Mouse (Mus musculus): ENCODE results near the gene Galnt17. TPM values are rescaled to one million over a fixed set of nuclear protein-coding genes. Genes with fewer than 3 reads are reported as not detected.

Galnt17 gene
- total and polyA plus RNA-seq, 2 experiments, result 0.01 to 0.09 TPM

DNA sequence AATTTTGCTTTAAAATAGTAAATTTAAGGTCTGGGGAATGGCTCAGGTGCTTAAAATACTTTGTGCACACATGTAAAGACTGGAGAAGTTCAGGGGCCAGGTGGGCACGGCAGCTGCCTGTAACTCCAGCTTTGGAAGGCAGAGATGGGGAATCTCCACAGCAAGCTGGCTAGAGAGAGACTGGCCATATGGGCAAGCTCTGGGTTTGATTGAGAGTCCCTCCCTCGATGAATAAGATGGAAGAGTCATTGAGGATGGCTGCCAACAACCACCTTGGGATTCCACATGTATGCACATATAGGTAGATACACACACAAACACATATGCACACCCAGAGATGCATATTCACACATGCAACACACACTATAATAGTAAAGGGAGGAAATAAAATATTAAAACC, 42.0 kb downstream of the Galnt17 start:
- Histone ChIP-seq H3K4me3 (ENCODE audit: insufficient read depth, low read depth, low read length) (no peak overlapping the region), H3K4me1 (ENCODE audit: control insufficient read depth, insufficient read depth, low read length) (no peaks in the 10 kb centered on the region), H3K79me2 (ENCODE audit: control insufficient read depth, insufficient read depth, low read length) (no peaks in the 10 kb centered on the region), H3K36me3 (ENCODE audit: control insufficient read depth, insufficient read depth, low read length) (no peaks in the 10 kb centered on the region), H3K9ac (ENCODE audit: low read depth, low read length) (no peak overlapping the region), H3K27ac (replicated peaks; ENCODE audit: insufficient read depth, low read depth, low read length) (no peak overlapping the region), H3K27me3 (ENCODE audit: control insufficient read depth, insufficient read depth, low read length) (no peaks in the 10 kb centered on the region)
- 66% methylated on average over 2 of the region's 2 CpGs for WGBS
- no peak for DNase-seq (ENCODE audit: extremely low read depth, low read depth, low spot score)
- TF ChIP-seq POLR2A (IDR thresholded peaks at IDR 0.05; ENCODE audit: extremely low read depth, insufficient read depth, low read length) (no peak), CTCF (IDR thresholded peaks at IDR 0.05; ENCODE audit: low read depth, low read length) (no peak)

DNA sequence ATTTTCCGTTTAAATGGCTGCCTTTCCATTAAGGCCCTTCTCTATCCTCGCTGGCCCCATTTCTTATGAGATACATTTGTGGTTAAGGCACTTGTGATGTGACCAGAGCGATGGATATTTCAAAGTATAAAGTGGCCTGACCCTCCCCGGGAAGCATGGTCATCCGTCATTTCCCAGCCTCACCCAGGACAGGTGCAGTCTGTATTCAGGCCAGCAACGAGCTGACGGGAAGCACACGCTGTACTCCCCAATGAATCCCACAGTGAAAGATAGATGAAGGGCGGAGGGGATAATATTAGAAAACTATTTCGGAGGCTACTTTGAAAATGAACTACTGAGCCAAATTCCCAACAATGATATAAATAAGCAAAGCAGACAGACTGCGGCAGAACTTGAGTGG, 44.2 kb downstream of the Galnt17 start:
- no peaks in the 10 kb centered on the region for H3K36me3 ChIP-seq (ENCODE audit: control insufficient read depth, insufficient read depth, low read length)
- H3K4me3 ChIP-seq (ENCODE audit: insufficient read depth, low read depth, low read length), result no peak overlapping the region
- H3K79me2 ChIP-seq (ENCODE audit: control insufficient read depth, insufficient read depth, low read length), result no peaks in the 10 kb centered on the region
- H3K4me1 ChIP-seq (ENCODE audit: control insufficient read depth, insufficient read depth, low read length), result no peaks in the 10 kb centered on the region
- no peak overlapping the region for H3K9ac ChIP-seq (ENCODE audit: low read depth, low read length)
- no peak for DNase-seq (ENCODE audit: extremely low read depth, low read depth, low spot score)
- WGBS, result 89% methylated on average over 11 of the region's 11 CpGs
- TF ChIP-seq CTCF (IDR thresholded peaks at IDR 0.05; ENCODE audit: low read depth, low read length) (no peak), POLR2A (IDR thresholded peaks at IDR 0.05; ENCODE audit: extremely low read depth, insufficient read depth, low read length) (no peak)
- H3K27me3 ChIP-seq (ENCODE audit: control insufficient read depth, insufficient read depth, low read length), result no peaks in the 10 kb centered on the region
- no peak overlapping the region for H3K27ac ChIP-seq (replicated peaks; ENCODE audit: insufficient read depth, low read depth, low read length)

- WGBS, result 72% methylated on average over 8 of the region's 8 CpGs
- Histone ChIP-seq H3K9ac (ENCODE audit: low read depth, low read length) (no peak overlapping the region), H3K27ac (replicated peaks; ENCODE audit: insufficient read depth, low read depth, low read length) (no peak overlapping the region), H3K4me1 (ENCODE audit: control insufficient read depth, insufficient read depth, low read length) (no peaks in the 10 kb centered on the region), H3K36me3 (ENCODE audit: control insufficient read depth, insufficient read depth, low read length) (no peaks in the 10 kb centered on the region), H3K27me3 (ENCODE audit: control insufficient read depth, insufficient read depth, low read length) (no peaks in the 10 kb centered on the region), H3K79me2 (ENCODE audit: control insufficient read depth, insufficient read depth, low read length) (no peaks in the 10 kb centered on the region), H3K4me3 (ENCODE audit: insufficient read depth, low read depth, low read length) (no peak overlapping the region)
- TF ChIP-seq POLR2A (IDR thresholded peaks at IDR 0.05; ENCODE audit: extremely low read depth, insufficient read depth, low read length) (no peak), CTCF (IDR thresholded peaks at IDR 0.05; ENCODE audit: low read depth, low read length) (no peak)
- peak; percentile 20 for DNase-seq (ENCODE audit: extremely low read depth, low read depth, low spot score)
Observed at GRCm38 (mm10) chr5:131250701-131251636, 57.3 kb downstream of the Galnt17 start.

GRCm38 (mm10) chr5:131248416-131248815, 59.9 kb downstream of the Galnt17 start:
- no peak overlapping the region for H3K9ac ChIP-seq (ENCODE audit: low read depth, low read length)
- no peak overlapping the region for H3K4me3 ChIP-seq (ENCODE audit: insufficient read depth, low read depth, low read length)
- WGBS, result 95% methylated on average over 3 of the region's 3 CpGs
- DNase-seq (ENCODE audit: extremely low read depth, low read depth, low spot score), result no peak
- no peak for TF ChIP-seq CTCF (IDR thresholded peaks at IDR 0.05; ENCODE audit: low read depth, low read length)
- TF ChIP-seq POLR2A (IDR thresholded peaks at IDR 0.05; ENCODE audit: extremely low read depth, insufficient read depth, low read length), result no peak
- H3K79me2 ChIP-seq (ENCODE audit: control insufficient read depth, insufficient read depth, low read length), result no peaks in the 10 kb centered on the region
- no peaks in the 10 kb centered on the region for H3K4me1 ChIP-seq (ENCODE audit: control insufficient read depth, insufficient read depth, low read length)
- H3K36me3 ChIP-seq (ENCODE audit: control insufficient read depth, insufficient read depth, low read length), result no peaks in the 10 kb centered on the region
- H3K27me3 ChIP-seq (ENCODE audit: control insufficient read depth, insufficient read depth, low read length), result no peaks in the 10 kb centered on the region
- no peak overlapping the region for H3K27ac ChIP-seq (replicated peaks; ENCODE audit: insufficient read depth, low read depth, low read length)

- no peak for DNase-seq (ENCODE audit: extremely low read depth, low read depth, low spot score)
- TF ChIP-seq POLR2A (IDR thresholded peaks at IDR 0.05; ENCODE audit: extremely low read depth, insufficient read depth, low read length), result no peak
- TF ChIP-seq CTCF (IDR thresholded peaks at IDR 0.05; ENCODE audit: low read depth, low read length), result no peak
- WGBS, result 97% methylated on average over 6 of the region's 6 CpGs
- no peaks in the 10 kb centered on the region; the same call in 1 of the 2 replicates for H3K27me3 ChIP-seq (ENCODE audit: control insufficient read depth, insufficient read depth, low read length)
- no peaks in the 10 kb centered on the region for H3K36me3 ChIP-seq (ENCODE audit: control insufficient read depth, insufficient read depth, low read length)
- H3K4me1 ChIP-seq (ENCODE audit: control insufficient read depth, insufficient read depth, low read length), result no peaks in the 10 kb centered on the region
- H3K4me3 ChIP-seq (ENCODE audit: insufficient read depth, low read depth, low read length), result no peak overlapping the region
- no peaks in the 10 kb centered on the region for H3K79me2 ChIP-seq (ENCODE audit: control insufficient read depth, insufficient read depth, low read length)
- H3K27ac ChIP-seq (replicated peaks; ENCODE audit: insufficient read depth, low read depth, low read length), result no peak overlapping the region
- no peak overlapping the region for H3K9ac ChIP-seq (ENCODE audit: low read depth, low read length)
Observed at GRCm38 (mm10) chr5:131246591-131246990, 61.7 kb downstream of the Galnt17 start.

GRCm38 (mm10) chr5:131241689-131242088, 66.6 kb downstream of the Galnt17 start:
- H3K4me3 ChIP-seq (ENCODE audit: insufficient read depth, low read depth, low read length), result no peak overlapping the region
- DNase-seq (ENCODE audit: extremely low read depth, low read depth, low spot score), result no peak
- H3K27me3 ChIP-seq (ENCODE audit: control insufficient read depth, insufficient read depth, low read length), result no peaks in the 10 kb centered on the region; the same call in 1 of the 2 replicates
- H3K79me2 ChIP-seq (ENCODE audit: control insufficient read depth, insufficient read depth, low read length), result no peaks in the 10 kb centered on the region
- no peaks in the 10 kb centered on the region for H3K36me3 ChIP-seq (ENCODE audit: control insufficient read depth, insufficient read depth, low read length)
- 80% methylated on average over 4 of the region's 4 CpGs for WGBS
- no peak overlapping the region for H3K27ac ChIP-seq (replicated peaks; ENCODE audit: insufficient read depth, low read depth, low read length)
- H3K4me1 ChIP-seq (ENCODE audit: control insufficient read depth, insufficient read depth, low read length), result no peaks in the 10 kb centered on the region
- H3K9ac ChIP-seq (ENCODE audit: low read depth, low read length), result no peak overlapping the region
- TF ChIP-seq CTCF (IDR thresholded peaks at IDR 0.05; ENCODE audit: low read depth, low read length), result no peak
- TF ChIP-seq POLR2A (IDR thresholded peaks at IDR 0.05; ENCODE audit: extremely low read depth, insufficient read depth, low read length), result no peak

Data from liver, adult 2 months (tissue).